Mouse (Mus musculus): ENCODE data around the gene Sp4.

GRCm38 (mm10) chr12:118337291-118337690 is 36.1 kb upstream of the Sp4 start:
- no peak for TF ChIP-seq USF1 (IDR thresholded peaks at IDR 0.05; ENCODE audit: low read depth)
- no peak for TF ChIP-seq POLR2A (IDR thresholded peaks at IDR 0.05; ENCODE audit: insufficient read length, low read depth)
- no peak for TF ChIP-seq MYOD1 (IDR thresholded peaks at IDR 0.05; ENCODE audit: control insufficient read depth in 1 of 3, insufficient read length in 2 of 3, low read depth in 2 of 3)
- TF ChIP-seq TCF12 (IDR thresholded peaks at IDR 0.05; ENCODE audit: insufficient read depth, poor library complexity, severe bottlenecking) = no peak
- TF ChIP-seq POLR2AphosphoS2 (IDR thresholded peaks at IDR 0.05; ENCODE audit: insufficient read length, low read depth) = no peak
- TF ChIP-seq MAX (IDR thresholded peaks at IDR 0.05; ENCODE audit: low read depth) = no peak
